Mouse (Mus musculus) activated CD4-positive, CD25-positive, alpha-beta regulatory T cell, adult 9 weeks (primary cell): ENCODE measurements around the gene Mtmr3. TPM values are rescaled to one million over a fixed set of nuclear protein-coding genes. Genes with fewer than 3 reads are reported as not detected.

ENCODE experiments used
- polyA plus RNA-seq: library from polyadenylated mRNA; unstranded; fragments of 100-300 nt; shearing (Covaris generic); gene quantifications from one replicate; pipeline ENCODE4 v1.2.1, GENCODE M21; 2017

Gene Mtmr3
- polyA plus RNA-seq: 45.9 TPM

DNA sequence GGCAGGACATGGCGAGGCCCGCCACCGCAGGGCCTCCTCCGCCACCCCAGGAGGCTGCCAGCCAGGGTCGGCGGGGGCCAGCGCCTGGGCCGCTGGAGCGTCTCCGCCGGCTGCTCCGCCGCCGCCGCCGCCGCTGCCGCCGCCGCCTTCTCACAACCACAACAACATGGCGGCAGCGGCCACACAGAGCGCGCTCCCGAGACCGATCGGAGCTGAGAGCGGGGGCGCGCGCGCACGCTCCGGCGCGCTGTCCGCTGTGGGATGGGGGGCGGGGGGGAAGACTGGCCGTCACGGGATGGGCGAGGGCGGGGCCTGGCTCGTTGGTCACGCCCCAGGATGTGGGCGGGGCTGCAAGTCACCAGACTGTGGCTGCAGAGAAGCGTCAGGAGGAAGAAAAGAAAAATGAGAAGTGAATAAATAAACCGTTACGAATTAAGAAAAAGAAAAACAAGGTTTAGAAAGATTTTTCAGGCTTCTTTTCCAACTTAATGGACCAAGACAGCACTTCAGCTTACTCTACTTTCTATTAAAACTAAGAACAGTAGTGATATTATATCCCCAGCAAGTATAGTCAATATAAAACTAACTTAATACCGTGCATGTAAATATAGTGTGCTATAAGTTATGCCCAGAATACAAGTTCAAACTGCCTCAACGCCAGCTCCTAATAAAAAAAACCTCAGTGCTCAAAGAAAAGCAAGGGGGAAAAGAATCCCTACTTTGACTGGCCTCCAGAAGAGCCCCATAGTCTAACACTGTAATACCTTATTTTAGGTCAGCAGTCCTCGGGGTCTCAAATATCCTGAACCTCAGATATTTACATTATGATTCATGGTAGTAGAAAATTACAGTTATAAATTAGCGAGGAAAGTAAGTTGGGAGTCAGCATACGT lies at the start of gene Mtmr3:
Gene Mtmr3, minus strand, starts transcription at position 256 of the 893 bp plus-strand sequence.

DNA sequence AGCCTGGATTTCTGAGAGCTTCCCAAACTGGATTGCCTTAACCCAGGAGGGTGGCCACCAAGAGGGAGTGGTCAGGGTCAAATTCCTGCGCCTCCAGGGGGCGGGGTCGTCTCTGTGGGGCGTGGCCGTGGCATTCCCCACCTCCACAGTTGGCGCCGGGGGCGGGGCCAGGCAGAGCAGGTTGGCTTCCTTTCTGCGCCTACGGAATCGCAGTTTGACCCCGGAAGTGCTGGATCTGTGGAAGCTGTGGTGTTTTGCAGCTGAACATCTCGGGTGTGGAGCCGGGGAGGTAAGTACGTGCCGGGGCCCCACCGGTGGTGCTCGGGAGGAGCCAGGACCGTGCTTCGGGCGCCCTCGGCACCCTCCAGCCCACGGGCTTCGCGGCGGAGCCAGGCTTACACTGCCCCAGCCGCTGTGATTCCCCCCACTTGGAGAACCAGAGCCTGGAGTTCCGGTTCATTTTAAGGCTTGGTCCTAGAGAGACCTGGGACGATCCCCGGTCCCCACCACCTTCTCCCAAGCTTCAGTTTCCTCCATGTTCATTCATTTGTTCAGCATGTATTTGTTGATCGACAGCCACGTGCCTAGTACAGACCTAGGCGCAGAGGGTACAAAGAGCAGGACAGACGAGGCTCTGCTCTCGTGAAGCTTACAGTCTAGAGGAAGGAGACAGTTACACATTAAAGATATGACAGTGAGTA lies 43.0 kb upstream of the Mtmr3 start, which contains the start of gene Ascc2:
Gene Ascc2, plus strand, starts transcription at position 214 of the 701 bp plus-strand sequence.

DNA sequence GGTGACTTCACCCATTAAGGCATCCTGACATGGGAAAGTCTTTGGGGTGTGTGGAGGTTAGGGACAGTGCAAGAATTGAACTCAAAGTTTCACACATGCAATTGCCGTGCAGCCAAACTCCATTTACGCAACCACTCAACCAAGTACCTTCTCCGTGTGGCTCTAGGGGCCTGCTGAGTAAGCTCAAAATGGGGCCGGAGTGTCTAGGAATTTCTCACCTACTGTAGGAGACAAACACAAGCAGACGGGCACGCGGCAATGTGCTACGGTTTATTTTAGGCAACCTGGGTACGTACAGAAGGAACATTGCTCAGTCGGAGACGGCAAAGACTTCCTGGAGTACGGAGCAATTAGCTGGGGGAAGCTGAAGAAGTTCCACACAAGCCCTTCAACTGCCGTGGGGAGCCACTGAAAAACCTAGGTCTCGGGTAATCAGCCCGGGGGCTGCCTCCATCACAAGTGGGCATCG lies 25.4 kb upstream of the Mtmr3 start, which contains the start of gene Gm11032:
Gene Gm11032, plus strand, starts transcription at position 51 of the 469 bp plus-strand sequence.

DNA sequence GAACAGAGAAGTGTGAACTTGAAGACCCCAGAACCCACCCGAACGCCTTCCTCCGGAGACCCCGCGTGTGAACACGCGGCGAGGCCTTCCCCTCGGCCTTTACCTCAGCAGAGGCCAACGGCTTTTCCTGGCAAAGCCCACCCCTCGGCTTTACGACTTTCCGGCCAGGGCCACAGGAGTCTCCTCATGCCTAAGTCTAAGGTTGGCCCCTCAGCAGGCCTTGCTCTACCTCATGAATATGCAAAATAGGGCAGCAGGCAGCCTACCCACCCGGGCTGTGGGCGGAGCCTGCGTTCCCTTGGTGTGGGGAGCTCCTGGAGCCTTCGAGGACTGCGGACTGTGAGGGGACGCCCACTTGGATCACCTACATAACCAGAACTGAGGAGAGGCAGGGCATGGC lies 153.7 kb downstream of the Mtmr3 start, which contains the start of gene Hormad2:
Gene Hormad2, minus strand, starts transcription at position 128 of the 400 bp plus-strand sequence.

Other genes with a start within 250 kb of the Mtmr3 start
- 0.99 TPM for gene Hormad2, start 153.8 kb downstream of the Mtmr3 start, polyA plus RNA-seq
- gene Gm11032, start 25.2 kb upstream of the Mtmr3 start, polyA plus RNA-seq: not detected
- gene Ascc2, start 42.9 kb upstream of the Mtmr3 start, polyA plus RNA-seq: 53.1 TPM
- 382 TPM for gene Uqcr10, start 109.5 kb upstream of the Mtmr3 start, polyA plus RNA-seq
- gene Zmat5, start 109.8 kb upstream of the Mtmr3 start, polyA plus RNA-seq: 101 TPM
- gene Cabp7, start 151.9 kb upstream of the Mtmr3 start, polyA plus RNA-seq: not detected